Mouse (Mus musculus) lung, postnatal 0 days (tissue): Measurements from ENCODE around the gene Gm20388.

ENCODE experiments used
- CTCF ChIP-seq: IDR thresholded peaks from 2 replicates; pipeline ENCODE4 v1.5.1; 2016; ENCODE audit warnings: antibody characterized with exemption, mild to moderate bottlenecking
- EP300 ChIP-seq: IDR thresholded peaks from 2 replicates; pipeline ENCODE4 v1.6.1; 2016; ENCODE audit warnings: antibody characterized with exemption, mild to moderate bottlenecking, control low read depth

- no peak for TF ChIP-seq CTCF
- no peak for TF ChIP-seq EP300
These were observed 2943.7 kb downstream of the Gm20388 start for GRCm38 (mm10) chr8:122854388-122854787.
